Mouse (Mus musculus) granulocyte monocyte progenitor cell, adult 5-6 weeks (primary cell): ENCODE measurements around the gene Gm6268. TPM values are rescaled to one million over a fixed set of nuclear protein-coding genes. Genes with fewer than 3 reads are reported as not detected.

ENCODE experiments used
- ATAC-seq: replicated peaks from 2 replicates; pipeline ENCODE4 v1.8.0; 2016; ENCODE audit warnings: mild to moderate bottlenecking, moderate TSS enrichment, inconsistent platforms; ENCODE audit not compliant: poor library complexity, severe bottlenecking
- total RNA-seq, 2 experiments: library from RNA; stranded (forward) in 1 of 2; stranded (reverse) in 1 of 2; fragments of 200-712, 200-1000 nt in 1 of 2; fragments of >200 nt in 1 of 2; fragmentation: Nextera tagmentation in 1 of 2; gene quantifications; 2 replicates each; pipeline ENCODE4 v1.2.3; 2014 to 2017

Gm6268 gene
- total RNA-seq (2014; fragmentation: Nextera tagmentation) (not detected in 2 replicates), total RNA-seq (2017) (not detected in 2 replicates)

DNA sequence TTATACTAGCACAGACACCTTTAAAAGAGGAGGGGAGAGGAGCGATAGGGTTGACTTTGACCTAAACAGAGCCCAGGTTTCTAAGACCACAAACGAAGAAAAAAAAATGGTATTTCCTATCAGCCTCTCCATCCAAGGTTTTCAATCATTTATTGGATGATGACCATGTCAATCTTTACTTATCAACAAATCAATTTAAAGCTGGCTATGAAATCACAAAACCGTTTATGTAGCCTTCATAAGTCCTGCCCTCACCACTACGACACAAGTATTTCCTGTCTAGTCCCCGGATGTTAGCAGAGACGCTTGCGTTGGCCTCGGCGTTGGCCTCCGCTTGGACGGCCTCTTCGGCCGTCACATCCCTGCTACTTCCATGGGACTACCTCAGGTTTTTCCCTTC is at the start of gene Gm6268:
TSS of gene Gm6268 (plus strand) at position 301 of the 400 bp plus-strand sequence.
- no peak for ATAC-seq

DNA sequence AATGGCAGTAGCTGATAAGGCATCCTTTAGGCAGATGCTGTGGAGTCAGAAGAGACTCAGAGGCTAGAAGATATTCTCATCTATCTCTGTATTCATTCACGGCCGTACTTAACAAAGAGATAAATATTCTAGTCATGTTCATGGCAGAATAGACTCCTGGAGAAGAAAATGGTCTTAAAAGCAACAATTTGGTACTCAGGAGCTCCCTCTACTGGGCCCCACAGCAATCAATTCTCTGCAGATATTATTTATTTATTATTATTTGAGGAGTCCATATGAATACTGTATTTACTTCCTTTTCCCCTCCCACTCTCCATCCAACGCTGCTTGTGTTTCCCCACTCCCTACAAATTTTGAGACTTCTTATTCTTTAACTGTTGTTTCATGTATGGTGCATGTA is 48.6 kb upstream of the Gm6268 start:
- ATAC-seq = no peak; the same call in 1 of the 2 replicates

DNA sequence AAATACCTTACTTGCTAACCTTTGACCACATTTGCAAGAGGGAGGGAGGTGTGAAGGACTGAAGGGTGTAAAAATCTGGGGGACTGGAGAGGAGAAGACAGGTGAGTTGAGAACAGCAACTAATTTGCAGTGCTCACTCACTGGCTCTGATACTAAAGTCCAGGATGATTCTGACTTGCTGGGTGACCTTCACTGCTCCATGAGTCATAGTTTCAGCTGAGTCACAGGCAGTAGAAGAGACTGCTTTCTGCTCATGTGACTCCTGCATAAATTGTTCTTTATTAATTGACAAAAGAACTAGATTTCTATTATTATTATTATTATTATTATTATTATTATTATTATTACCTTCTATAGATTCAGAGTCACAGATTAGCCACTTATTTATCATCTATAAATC is 15.7 kb upstream of the Gm6268 start:
- ATAC-seq = no peak

DNA sequence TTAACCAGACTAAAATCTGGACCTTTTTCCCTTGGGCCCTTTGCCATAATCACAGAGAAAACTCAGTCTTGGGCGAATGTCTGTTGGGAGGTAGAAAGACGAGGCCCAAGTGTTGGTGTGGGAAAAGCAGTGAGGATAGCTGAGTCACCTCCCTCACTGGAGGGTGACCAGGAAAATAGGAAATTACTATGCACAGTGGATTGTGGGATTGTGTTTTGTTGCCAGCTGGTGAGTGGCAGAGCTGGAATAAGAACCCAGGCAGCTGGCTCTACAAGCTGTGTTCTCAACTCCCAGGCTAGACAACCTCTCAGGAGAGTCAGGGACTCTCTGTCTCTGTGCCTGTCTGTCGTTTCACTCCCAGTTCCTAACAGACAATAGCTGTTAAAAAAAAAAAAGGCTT is 11.1 kb upstream of the Gm6268 start:
- ATAC-seq = no peak

DNA sequence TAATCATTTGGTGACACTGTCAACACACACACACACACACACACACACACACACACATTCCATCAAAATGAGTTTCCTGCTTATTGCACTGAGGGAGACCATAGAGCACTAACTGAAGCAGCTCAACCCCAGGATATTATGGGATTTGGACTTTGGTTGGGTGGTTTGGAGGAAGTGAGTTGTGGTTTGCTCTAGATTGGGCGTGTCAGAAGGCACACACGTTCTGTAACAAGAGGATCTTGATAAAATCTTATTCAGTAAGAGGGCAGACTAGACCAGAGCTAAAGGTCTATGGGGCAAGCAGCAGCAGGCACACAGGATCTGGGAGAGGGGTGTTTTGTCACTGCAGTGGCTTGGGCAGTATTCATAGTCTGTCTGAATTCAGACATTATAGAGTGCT is 10.6 kb upstream of the Gm6268 start:
- ATAC-seq = peak; percentile 62

DNA sequence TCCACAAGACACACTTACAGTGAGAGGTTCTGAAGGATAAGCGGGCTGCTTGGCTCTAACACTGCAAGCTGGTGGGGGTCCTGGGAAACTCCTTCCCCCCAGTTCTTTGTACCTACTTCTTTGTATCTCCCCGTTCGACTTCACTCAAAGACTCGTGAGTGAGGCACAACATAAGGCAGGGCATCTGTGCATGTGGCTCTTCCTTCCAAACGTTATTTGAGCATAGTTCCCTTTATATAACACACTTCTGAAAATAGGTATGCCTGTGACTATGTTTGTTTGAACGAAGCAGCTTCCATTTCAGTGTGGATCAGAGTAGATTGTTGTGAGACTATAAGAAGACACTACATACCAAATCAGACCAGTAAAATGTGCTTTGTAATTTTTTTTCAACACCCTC is 8.4 kb upstream of the Gm6268 start:
- no peak for ATAC-seq

DNA sequence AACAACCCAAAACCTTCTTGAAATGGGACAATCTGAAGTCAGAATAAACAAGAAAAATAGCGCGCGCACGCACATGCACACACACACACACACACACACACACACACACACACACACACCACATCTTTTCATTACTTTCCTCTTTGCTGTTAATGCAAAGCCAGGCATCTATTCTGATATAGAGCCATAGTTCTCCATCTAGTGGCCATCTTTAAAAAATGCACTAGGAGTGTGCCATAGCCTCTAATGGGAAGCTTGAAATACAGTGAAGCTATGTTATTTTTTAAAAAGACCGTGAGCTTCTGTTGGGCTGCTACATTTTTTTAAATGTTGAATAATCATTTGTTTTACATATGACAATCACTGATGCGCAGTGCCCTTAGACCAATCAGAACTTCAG is 7.8 kb upstream of the Gm6268 start:
- peak; percentile 52; the same call in 1 of the 2 replicates for ATAC-seq

DNA sequence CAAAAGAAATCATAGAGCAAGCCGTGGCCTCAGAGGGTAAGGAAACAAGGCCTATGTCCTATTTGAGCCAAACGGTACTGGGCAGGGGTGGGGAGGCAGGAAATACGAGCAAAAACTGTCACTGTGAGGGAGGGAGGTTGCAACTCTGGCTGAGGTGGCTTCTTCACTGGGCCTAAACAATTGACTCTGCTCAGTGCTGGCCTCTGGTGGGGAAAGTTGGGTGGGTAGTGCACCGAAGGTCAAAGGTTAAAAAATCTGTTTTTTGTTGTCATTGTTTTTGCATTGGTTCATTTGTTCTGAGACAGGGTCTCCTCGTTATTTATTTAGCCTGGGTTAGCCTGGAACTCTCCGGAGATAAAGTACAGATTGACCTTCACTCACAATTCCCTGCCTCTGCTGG is 1.2 kb downstream of the Gm6268 start:
- peak; percentile 55; the same call in 1 of the 2 replicates for ATAC-seq

DNA sequence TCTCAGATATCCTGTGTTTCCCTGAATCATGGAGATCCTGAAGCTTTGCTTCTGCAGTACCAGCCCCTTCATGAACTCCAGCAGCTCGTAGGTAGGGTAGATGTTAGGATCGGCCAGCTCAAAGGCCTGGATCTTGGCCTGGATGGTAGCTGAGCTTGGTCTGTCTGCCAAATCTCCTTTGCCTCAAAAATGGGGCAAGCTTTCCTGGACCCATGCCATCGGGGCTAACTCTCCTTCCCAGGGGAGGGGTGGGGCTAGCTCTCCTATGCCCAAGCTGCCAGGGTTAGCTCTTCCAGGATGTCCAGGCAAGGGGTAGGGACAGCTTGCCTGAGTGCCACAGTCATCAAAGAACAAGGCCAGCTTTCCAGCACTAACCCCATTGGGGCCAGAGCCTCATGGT is 18.1 kb downstream of the Gm6268 start:
- ATAC-seq = no peak

DNA sequence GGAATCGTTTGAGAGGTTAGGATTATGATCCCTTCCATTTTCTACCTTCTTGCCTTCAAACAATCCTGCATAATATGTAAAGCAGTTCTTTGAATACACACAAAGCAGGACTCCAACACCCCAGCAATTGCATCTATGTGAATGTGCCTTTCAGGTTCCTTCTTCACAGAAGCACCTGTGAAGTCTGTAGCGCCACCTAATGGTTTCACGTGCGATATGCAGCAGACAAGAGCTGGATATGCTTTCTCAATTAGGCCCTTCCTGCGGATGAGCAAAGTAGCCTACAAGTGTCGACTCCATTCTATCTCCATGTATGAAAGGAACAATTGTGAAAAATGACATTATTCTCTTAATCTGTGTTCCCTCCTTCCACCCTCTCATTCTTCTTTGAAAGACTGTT is 33.9 kb downstream of the Gm6268 start:
- no peak for ATAC-seq

DNA sequence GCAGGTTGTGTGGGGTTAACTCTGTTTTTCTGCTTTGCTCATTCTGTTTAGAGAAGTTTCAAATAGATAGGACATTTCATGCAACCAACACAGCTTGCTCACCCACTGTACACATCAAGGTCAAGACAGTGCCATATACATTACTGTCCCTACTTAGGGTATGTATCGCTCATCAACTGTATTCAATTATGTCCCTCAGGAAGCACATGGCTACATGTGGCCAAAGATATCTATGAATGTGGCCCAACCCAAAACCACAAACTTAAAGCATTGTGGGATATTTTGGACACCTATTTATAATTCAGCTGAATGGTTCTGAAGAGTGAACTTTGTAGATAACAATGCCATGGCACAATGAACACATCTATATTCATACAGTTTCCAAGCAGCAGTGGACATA is 36.9 kb downstream of the Gm6268 start:
- no peak for ATAC-seq

Other genes starting within 250 kb of the Gm6268 start
- gene Zcchc12, start 205.4 kb upstream of the Gm6268 start, total RNA-seq (2014; fragmentation: Nextera tagmentation) = not detected in 2 replicates
- not detected in 2 replicates for gene Zcchc12, start 205.4 kb upstream of the Gm6268 start, total RNA-seq (2017)
- 6.1 and 8.9 TPM in 2 replicates for gene Lonrf3, start 72.9 kb upstream of the Gm6268 start, total RNA-seq (2014; fragmentation: Nextera tagmentation)
- 29.0 and 31.9 TPM in 2 replicates for gene Lonrf3, start 72.9 kb upstream of the Gm6268 start, total RNA-seq (2017)
- not detected in 2 replicates for gene Gm14569, start 90.5 kb downstream of the Gm6268 start, total RNA-seq (2014; fragmentation: Nextera tagmentation)
- not detected in 2 replicates for gene Gm14569, start 90.5 kb downstream of the Gm6268 start, total RNA-seq (2017)
- 29.8 and 43.6 TPM in 2 replicates for gene Pgrmc1, start 196.9 kb downstream of the Gm6268 start, total RNA-seq (2014; fragmentation: Nextera tagmentation)
- 52.1 and 69.9 TPM in 2 replicates for gene Pgrmc1, start 196.9 kb downstream of the Gm6268 start, total RNA-seq (2017)
- gene Akap17b, start 244.1 kb downstream of the Gm6268 start, total RNA-seq (2014; fragmentation: Nextera tagmentation) = 1.6 and 2.6 TPM in 2 replicates
- gene Akap17b, start 244.1 kb downstream of the Gm6268 start, total RNA-seq (2017) = 3.4 and 3.8 TPM in 2 replicates